Mouse (Mus musculus) liver, embryonic 12.5 days (tissue): Measurements from ENCODE around the gene Clasrp. TPM values are rescaled to one million over a fixed set of nuclear protein-coding genes. Genes with fewer than 3 reads are reported as not detected.

Source experiments
- ATAC-seq: fragments of 200-750 bp; cut with Nextera tagmentation; 2 replicates; pipeline ENCODE4 v1.8.0; 2017; ENCODE audit warnings: moderate number of reproducible peaks, mild to moderate bottlenecking, moderate library complexity
- H3K27ac ChIP-seq: fragments of 300-500 bp; sonication (generic); 2 replicates; pipeline ENCODE4 v1.5.1; 2016; ENCODE audit warnings: mild to moderate bottlenecking
- H3K27me3 ChIP-seq: fragments of 300-500 bp; sonication (generic); replicated peaks from 2 replicates; pipeline ENCODE4 v1.6.1; 2016; ENCODE audit warnings: mild to moderate bottlenecking, moderate library complexity
- H3K36me3 ChIP-seq: fragments of 300-500 bp; sonication (generic); 2 replicates; pipeline ENCODE4 v1.6.1; 2016; ENCODE audit warnings: mild to moderate bottlenecking, moderate library complexity
- H3K4me1 ChIP-seq: fragments of 300-500 bp; sonication (generic); 2 replicates; pipeline ENCODE4 v1.6.1; 2016
- H3K4me2 ChIP-seq: fragments of 300-500 bp; sonication (generic); 2 replicates; pipeline ENCODE4 v1.6.1; 2016; ENCODE audit warnings: mild to moderate bottlenecking, moderate library complexity
- H3K4me3 ChIP-seq: fragments of 300-500 bp; sonication (generic); 2 replicates; pipeline ENCODE4 v1.5.1; 2016; ENCODE audit warnings: mild to moderate bottlenecking, moderate library complexity
- H3K9ac ChIP-seq: fragments of 300-500 bp; sonication (generic); 2 replicates; pipeline ENCODE4 v1.6.1; 2016; ENCODE audit warnings: mild to moderate bottlenecking, moderate library complexity
- H3K9me3 ChIP-seq: fragments of 300-500 bp; sonication (generic); replicated peaks from 2 replicates; pipeline ENCODE4 v1.6.1; 2016; ENCODE audit warnings: mild to moderate bottlenecking, moderate library complexity
- WGBS: fragments of 180-500 bp; shearing (Covaris S2); methylation state at CpG from one replicate; pipeline ENCODE4 v1.1.7; 2016; ENCODE audit not compliant: insufficient replicate concordance; 5-methylcytosine and 5-hydroxymethylcytosine counted together
- polyA plus RNA-seq: library from polyadenylated mRNA; unstranded; fragments of >200 nt; fragmentation: Nextera tagmentation; extraction: Ambion mirVana; gene quantifications from 2 replicates; pipeline ENCODE4 v1.2.1, GENCODE M21; 2016

Clasrp gene
- polyA plus RNA-seq, 1 experiment from 2014 or later: 23.9 TPM

GRCm38 (mm10) chr7:19628536-19629360, 24.5 kb upstream of the Clasrp start:
- no peaks in the 10 kb centered on the region for H3K9me3 ChIP-seq
- H3K9ac ChIP-seq: peak overlapping the region; percentile 74
- H3K4me1 ChIP-seq: peaks cover 52% of the 10 kb centered on the region
- H3K27ac ChIP-seq: peak overlapping the region; percentile 90
- H3K4me3 ChIP-seq: peak overlapping the region; percentile 84
- 2% methylated on average over 57 of the region's 57 CpGs for WGBS
- H3K27me3 ChIP-seq: 0 out of 2 replicates have a peak, but pooled peaks cover 6% of the 10 kb centered on the region
- peaks cover 19% of the 10 kb centered on the region for H3K36me3 ChIP-seq
- peak; percentile 77 for ATAC-seq
- peak overlapping the region; percentile 100 for H3K4me2 ChIP-seq

GRCm38 (mm10) chr7:19628192-19628535, 23.9 kb upstream of the Clasrp start:
- peaks cover 13% of the 10 kb centered on the region for H3K36me3 ChIP-seq
- peak overlapping the region; percentile 84 for H3K4me3 ChIP-seq
- no peaks in the 10 kb centered on the region for H3K9me3 ChIP-seq
- peaks cover 11% of the 10 kb centered on the region for H3K27me3 ChIP-seq
- H3K4me2 ChIP-seq: peak overlapping the region; percentile 100
- no peak overlapping the region for H3K9ac ChIP-seq
- WGBS: 8% methylated on average over 17 of the region's 17 CpGs
- peak overlapping the region; percentile 90 for H3K27ac ChIP-seq
- H3K4me1 ChIP-seq: peaks cover 46% of the 10 kb centered on the region
- ATAC-seq: no peak

- peaks cover 9% of the 10 kb centered on the region for H3K36me3 ChIP-seq
- no peaks in the 10 kb centered on the region for H3K9me3 ChIP-seq
- H3K4me1 ChIP-seq: peaks cover 42% of the 10 kb centered on the region
- H3K27me3 ChIP-seq: peaks cover 15% of the 10 kb centered on the region
- H3K9ac ChIP-seq: no peak overlapping the region
- peak overlapping the region; percentile 84 for H3K4me3 ChIP-seq
- peak overlapping the region; percentile 90; the same call in 1 of the 2 replicates for H3K27ac ChIP-seq
- WGBS: 42% methylated on average over 3 of the region's 3 CpGs
- ATAC-seq: no peak
- peak overlapping the region; percentile 100 for H3K4me2 ChIP-seq
Measured at GRCm38 (mm10) chr7:19627721-19628120, 23.4 kb upstream of the Clasrp start.

DNA sequence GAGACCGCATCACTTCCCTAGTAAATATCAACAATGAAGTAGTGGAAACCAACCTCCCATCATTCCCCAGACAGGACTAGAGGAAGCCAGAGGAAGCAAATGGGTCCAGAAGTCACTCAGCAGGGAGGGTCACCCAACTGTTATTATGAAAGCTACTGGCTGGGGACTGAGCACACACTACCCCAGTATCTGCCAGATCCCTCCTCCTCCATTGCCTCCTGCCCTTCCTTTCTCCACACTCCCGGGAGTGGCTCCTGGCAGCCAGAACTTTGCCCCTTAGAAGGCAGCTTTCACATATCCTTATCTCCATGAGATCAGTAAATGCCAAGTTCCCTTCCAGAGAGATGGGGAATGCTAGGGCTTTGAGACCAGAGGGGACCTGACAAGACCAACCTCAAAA, 19.1 kb upstream of the Clasrp start:
- H3K9me3 ChIP-seq: no peaks in the 10 kb centered on the region
- no peak overlapping the region for H3K4me3 ChIP-seq
- H3K9ac ChIP-seq: no peak overlapping the region
- WGBS: 55% methylated on average over 2 of the region's 2 CpGs
- no peak for ATAC-seq
- no peak overlapping the region for H3K4me2 ChIP-seq
- peaks cover 18% of the 10 kb centered on the region for H3K4me1 ChIP-seq
- H3K27me3 ChIP-seq: peaks cover 38% of the 10 kb centered on the region
- no peak overlapping the region for H3K27ac ChIP-seq
- H3K36me3 ChIP-seq: no peaks in the 10 kb centered on the region

GRCm38 (mm10) chr7:19622241-19622640, 18.0 kb upstream of the Clasrp start:
- Histone ChIP-seq H3K27me3 (peaks cover 38% of the 10 kb centered on the region), H3K4me1 (peaks cover 7% of the 10 kb centered on the region), H3K9me3 (no peaks in the 10 kb centered on the region), H3K9ac (no peak overlapping the region; the same call in 1 of the 2 replicates), H3K36me3 (no peaks in the 10 kb centered on the region), H3K4me3 (no peak overlapping the region), H3K27ac (no peak overlapping the region), H3K4me2 (no peak overlapping the region)
- WGBS: 41% methylated on average over 6 of the region's 6 CpGs
- ATAC-seq: no peak

DNA sequence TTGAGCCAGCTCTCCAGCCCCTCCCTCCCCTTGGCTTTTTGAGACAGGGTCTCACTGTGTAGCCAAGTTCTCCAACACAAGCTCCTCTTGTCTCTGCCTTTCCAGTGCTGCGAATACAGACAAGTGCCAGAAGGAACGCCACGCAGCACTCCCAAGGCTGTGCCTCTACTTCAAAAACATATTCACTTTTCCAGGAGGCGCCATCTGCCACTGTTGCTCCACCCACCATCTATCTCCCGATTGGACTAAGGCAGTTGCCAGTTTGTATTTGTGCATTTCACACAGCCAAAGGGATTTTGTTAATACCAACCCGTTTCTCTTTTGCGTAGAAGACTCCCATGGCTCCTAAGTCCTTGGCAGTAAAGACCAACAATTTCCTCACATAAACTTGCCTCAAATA, 16.5 kb upstream of the Clasrp start:
- ATAC-seq: no peak

GRCm38 (mm10) chr7:19619004-19619801, 14.9 kb upstream of the Clasrp start:
- Histone ChIP-seq H3K4me1 (peaks cover 7% of the 10 kb centered on the region), H3K36me3 (no peaks in the 10 kb centered on the region), H3K9ac (no peak overlapping the region; the same call in 1 of the 2 replicates), H3K27me3 (peaks cover 36% of the 10 kb centered on the region), H3K4me2 (peak overlapping the region; percentile 61), H3K4me3 (peak overlapping the region; percentile 22), H3K9me3 (no peaks in the 10 kb centered on the region), H3K27ac (no peak overlapping the region)
- 15% methylated on average over 34 of the region's 35 CpGs for WGBS
- peak; percentile 56 for ATAC-seq

More for the DNA sequence above, 16.5 kb upstream of the Clasrp start:
- Histone ChIP-seq H3K9ac (no peak overlapping the region), H3K4me3 (no peak overlapping the region), H3K36me3 (no peaks in the 10 kb centered on the region), H3K4me2 (no peak overlapping the region), H3K9me3 (no peaks in the 10 kb centered on the region), H3K27me3 (peaks cover 38% of the 10 kb centered on the region), H3K4me1 (peaks cover 7% of the 10 kb centered on the region), H3K27ac (no peak overlapping the region)
- 85% methylated on average over 7 of the region's 7 CpGs for WGBS

DNA sequence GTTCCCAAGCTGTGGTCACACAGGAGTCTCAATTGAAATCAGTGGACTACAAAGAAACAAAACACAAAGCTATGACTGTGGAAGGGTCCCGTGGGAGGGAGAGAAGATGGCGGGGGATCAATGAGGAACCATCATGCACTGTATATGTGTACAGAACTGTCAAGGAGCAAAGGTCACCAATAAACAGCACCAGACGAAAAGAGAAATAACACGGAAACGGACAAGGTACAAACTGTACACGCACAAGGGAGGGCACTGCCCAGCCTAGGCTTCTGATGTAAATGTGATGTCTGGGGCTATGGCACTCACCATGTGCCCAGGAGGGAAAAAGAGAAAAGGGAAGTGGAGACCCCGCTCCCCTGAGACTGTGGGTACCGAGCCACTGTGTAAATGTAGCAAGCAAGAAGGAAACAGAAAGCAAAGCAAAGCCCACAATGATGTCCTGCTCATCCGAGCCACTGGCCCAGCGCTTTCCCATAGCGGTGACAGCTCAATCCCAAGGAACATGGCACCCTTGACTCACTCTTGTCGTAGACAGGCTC, 10.8 kb upstream of the Clasrp start:
- Histone ChIP-seq H3K36me3 (0 out of 2 replicates have a peak, but pooled peaks cover 3% of the 10 kb centered on the region), H3K4me3 (no peak overlapping the region), H3K9me3 (no peaks in the 10 kb centered on the region), H3K27ac (no peak overlapping the region), H3K27me3 (peaks cover 10% of the 10 kb centered on the region), H3K4me1 (peaks cover 7% of the 10 kb centered on the region), H3K4me2 (no peak overlapping the region), H3K9ac (no peak overlapping the region)
- 68% methylated on average over 12 of the region's 12 CpGs for WGBS
- ATAC-seq: no peak

DNA sequence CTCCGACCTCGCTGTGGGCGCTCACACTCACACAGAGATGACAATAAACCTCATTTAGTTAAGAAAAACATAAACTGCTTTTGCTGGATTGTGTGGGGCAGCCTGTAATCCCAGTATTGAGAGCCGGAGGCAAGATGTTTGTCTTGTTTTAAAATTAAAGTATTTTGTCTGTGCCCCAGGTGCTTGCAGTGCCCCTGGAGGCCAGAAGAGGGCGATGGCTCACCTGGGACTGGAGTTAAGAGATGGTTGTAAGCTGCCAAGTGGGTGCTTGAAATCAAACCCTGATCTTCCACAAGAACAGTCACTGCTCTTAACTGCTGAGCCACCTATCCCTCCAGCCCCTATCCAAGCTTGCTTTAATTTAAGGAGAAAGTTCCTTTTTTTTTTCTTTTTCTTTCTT, 6.7 kb upstream of the Clasrp start:
- Histone ChIP-seq H3K4me3 (no peak overlapping the region), H3K27me3 (no peaks in the 10 kb centered on the region)
- WGBS: 70% methylated on average over 5 of the region's 5 CpGs

DNA sequence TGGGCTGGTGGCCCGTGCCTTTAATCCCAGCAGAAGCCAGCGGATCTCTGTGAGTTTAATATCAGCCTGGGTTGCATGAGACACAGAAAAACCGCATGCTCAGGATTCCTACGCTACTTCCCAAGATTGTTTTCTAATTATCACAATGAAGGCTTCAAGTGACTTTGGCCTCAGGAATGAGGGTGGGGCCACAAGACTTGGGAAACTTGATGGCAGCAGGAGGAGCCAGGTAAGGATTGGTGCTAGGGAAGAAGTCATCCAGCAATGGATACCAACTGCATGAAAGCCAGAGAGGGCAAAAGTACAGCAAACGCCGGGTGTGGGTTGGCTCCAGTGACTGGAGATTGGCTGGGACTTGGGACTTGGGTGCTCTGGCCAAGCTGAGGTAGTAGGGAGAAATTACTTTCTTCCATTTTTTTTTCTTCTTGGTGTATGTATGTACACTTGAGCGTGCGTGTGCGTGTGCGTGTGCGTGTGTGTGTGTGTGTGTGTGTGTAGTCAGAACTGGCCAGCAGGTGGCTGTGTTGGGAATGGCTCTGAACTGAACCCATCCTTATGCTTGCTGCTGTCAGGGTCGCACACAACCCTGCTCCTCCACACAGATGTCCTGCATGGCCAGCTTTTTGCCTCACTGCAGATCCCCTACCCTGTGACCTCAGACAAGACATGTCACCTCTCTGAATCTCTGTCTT, 5.5 kb upstream of the Clasrp start:
- no peak for ATAC-seq
- 0 out of 2 replicates have a peak, but pooled peaks cover 3% of the 10 kb centered on the region for H3K36me3 ChIP-seq
- H3K4me2 ChIP-seq: no peak overlapping the region
- H3K4me3 ChIP-seq: no peak overlapping the region
- no peaks in the 10 kb centered on the region for H3K9me3 ChIP-seq
- no peaks in the 10 kb centered on the region for H3K27me3 ChIP-seq
- H3K9ac ChIP-seq: no peak overlapping the region
- no peaks in the 10 kb centered on the region for H3K4me1 ChIP-seq
- 83% methylated on average over 12 of the region's 12 CpGs for WGBS
- H3K27ac ChIP-seq: no peak overlapping the region

More for the DNA sequence above, 6.7 kb upstream of the Clasrp start:
- Histone ChIP-seq H3K9me3 (no peaks in the 10 kb centered on the region), H3K27ac (no peak overlapping the region), H3K36me3 (0 out of 2 replicates have a peak, but pooled peaks cover 3% of the 10 kb centered on the region), H3K4me2 (no peak overlapping the region), H3K9ac (no peak overlapping the region), H3K4me1 (no peaks in the 10 kb centered on the region)
- no peak for ATAC-seq

- no peaks in the 10 kb centered on the region for H3K9me3 ChIP-seq
- WGBS: 72% methylated on average over 5 of the region's 5 CpGs
- no peak for ATAC-seq
- peaks cover 16% of the 10 kb centered on the region for H3K4me1 ChIP-seq
- H3K9ac ChIP-seq: no peak overlapping the region
- no peaks in the 10 kb centered on the region for H3K27me3 ChIP-seq
- H3K4me2 ChIP-seq: no peak overlapping the region
- H3K27ac ChIP-seq: no peak overlapping the region
- peaks cover 6% of the 10 kb centered on the region for H3K36me3 ChIP-seq
- no peak overlapping the region for H3K4me3 ChIP-seq
Measured at GRCm38 (mm10) chr7:19607291-19607690, 3.0 kb upstream of the Clasrp start.
